Comparison of ENCODE assay signal across 12 mouse cellular contexts in genomic region chr13:53553876-53554577, GRCm38 (mm10).
DNase-seq lines count a peak whose midpoint lies in the region; ATAC-seq and TF ChIP-seq lines count a peak whose summit lies in the region.
"Had no signal": no experiment of that assay in that cellular context is flagged by ENCODE, and none has a peak within 500 bp of the region (broad histone marks: within the 10 kb centered on the region; RNA-seq: fewer than 3 reads in every experiment).

No protein-coding gene starts in this region.

- peak overlapping the region; percentile 84 for H3K4me3 ChIP-seq in megakaryocyte, embryonic 14.5 days (replicated peaks)
- H3K4me3 ChIP-seq in hindbrain, embryonic 12.5 days = no peak overlapping the region
- H3K4me3 ChIP-seq in midbrain, embryonic 16.5 days (ENCODE audit: low read depth, low read length) = no peak overlapping the region
- H3K4me3 ChIP-seq in kidney, embryonic 15.5 days (replicated peaks) = no peak overlapping the region
- H3K4me3 ChIP-seq in heart, adult 2 months = no peak overlapping the region
- H3K4me3 ChIP-seq: liver, embryonic 15.5 days had no signal

- no peak overlapping the region for H3K9ac ChIP-seq in hindbrain, embryonic 12.5 days
- peak overlapping the region; percentile 45; the same call in 1 of the 2 replicates for H3K9ac ChIP-seq in midbrain, embryonic 16.5 days (ENCODE audit: low read depth, low read length)
- H3K9ac ChIP-seq in kidney, embryonic 15.5 days = no peak overlapping the region
- no peak overlapping the region for H3K9ac ChIP-seq in heart, adult 2 months (ENCODE audit: low read depth, low read length)
- H3K9ac ChIP-seq: liver, embryonic 15.5 days had no signal

- H3K27ac ChIP-seq in hindbrain, embryonic 12.5 days = no peak overlapping the region
- H3K27ac ChIP-seq in midbrain, embryonic 16.5 days (ENCODE audit: low read length) = peak overlapping the region; percentile 50; the same call in 1 of the 2 replicates
- no peak overlapping the region for H3K27ac ChIP-seq in kidney, embryonic 15.5 days
- no peak overlapping the region for H3K27ac ChIP-seq in heart, adult 2 months
- H3K27ac ChIP-seq: liver, embryonic 15.5 days had no signal

- TF ChIP-seq EP300 in heart, adult 2 months (IDR thresholded peaks at IDR 0.05; ENCODE audit: insufficient read depth, low read depth, low read length) = no peak

- no peak for TF ChIP-seq CTCF in heart, adult 2 months (IDR thresholded peaks at IDR 0.05)

- peak overlapping the region; percentile 11; the same call in 1 of the 2 replicates for H3K4me2 ChIP-seq in hindbrain, embryonic 12.5 days (replicated peaks)
- H3K4me2 ChIP-seq in midbrain, embryonic 16.5 days (ENCODE audit: low read length) = peak overlapping the region; percentile 38
- no peak overlapping the region for H3K4me2 ChIP-seq in kidney, embryonic 15.5 days
- H3K4me2 ChIP-seq: liver, embryonic 15.5 days had no signal

- 0 out of 2 replicates have a peak, but pooled peaks cover 3% of the 10 kb centered on the region for H3K9me3 ChIP-seq in megakaryocyte, embryonic 14.5 days
- no peaks in the 10 kb centered on the region for H3K9me3 ChIP-seq in hindbrain, embryonic 12.5 days (replicated peaks)
- H3K9me3 ChIP-seq in midbrain, embryonic 16.5 days (replicated peaks; ENCODE audit: control insufficient read depth, low read length, poor library complexity, severe bottlenecking) = no peaks in the 10 kb centered on the region; the same call in 1 of the 2 replicates
- H3K9me3 ChIP-seq in kidney, embryonic 15.5 days (replicated peaks) = no peaks in the 10 kb centered on the region
- H3K9me3 ChIP-seq: liver, embryonic 15.5 days had no signal

- no peaks in the 10 kb centered on the region for H3K36me3 ChIP-seq in megakaryocyte, embryonic 14.5 days (replicated peaks; ENCODE audit: low read length)
- no peaks in the 10 kb centered on the region for H3K36me3 ChIP-seq in hindbrain, embryonic 12.5 days
- H3K36me3 ChIP-seq in midbrain, embryonic 16.5 days (ENCODE audit: control insufficient read depth, insufficient read depth, low read length) = no peaks in the 10 kb centered on the region
- H3K36me3 ChIP-seq in kidney, embryonic 15.5 days = no peaks in the 10 kb centered on the region
- H3K36me3 ChIP-seq in heart, adult 2 months (ENCODE audit: control insufficient read depth, insufficient read depth, low read length) = no peaks in the 10 kb centered on the region
- H3K36me3 ChIP-seq: liver, embryonic 15.5 days had no signal

- peaks cover 86% of the 10 kb centered on the region for H3K4me1 ChIP-seq in megakaryocyte, embryonic 14.5 days
- peaks cover 16% of the 10 kb centered on the region for H3K4me1 ChIP-seq in hindbrain, embryonic 12.5 days
- peaks cover 12% of the 10 kb centered on the region for H3K4me1 ChIP-seq in midbrain, embryonic 16.5 days (ENCODE audit: control insufficient read depth, insufficient read depth, low read length)
- 0 out of 2 replicates have a peak, but pooled peaks cover 3% of the 10 kb centered on the region for H3K4me1 ChIP-seq in kidney, embryonic 15.5 days
- H3K4me1 ChIP-seq in heart, adult 2 months (ENCODE audit: control insufficient read depth, insufficient read depth, low read length) = no peaks in the 10 kb centered on the region
- H3K4me1 ChIP-seq: liver, embryonic 15.5 days had no signal

- H3K27me3 ChIP-seq in megakaryocyte, embryonic 14.5 days (replicated peaks) = no peaks in the 10 kb centered on the region
- H3K27me3 ChIP-seq in hindbrain, embryonic 12.5 days = peaks cover 8% of the 10 kb centered on the region; the same call in 1 of the 2 replicates
- peaks cover 41% of the 10 kb centered on the region for H3K27me3 ChIP-seq in midbrain, embryonic 16.5 days (ENCODE audit: control insufficient read depth, insufficient read depth, low read depth, low read length)
- H3K27me3 ChIP-seq in kidney, embryonic 15.5 days = peaks cover 8% of the 10 kb centered on the region; the same call in 1 of the 2 replicates
- no peaks in the 10 kb centered on the region for H3K27me3 ChIP-seq in heart, adult 2 months (ENCODE audit: control insufficient read depth, insufficient read depth, low read length)
- H3K27me3 ChIP-seq: liver, embryonic 15.5 days had no signal

- TF ChIP-seq POLR2A in heart, adult 2 months (IDR thresholded peaks at IDR 0.05; ENCODE audit: insufficient read depth, low read depth, low read length) = no peak

- DNase-seq in heart, adult 2 months = no peak
- no peak for DNase-seq in kidney, postnatal 4 days
- DNase-seq: cerebellum, postnatal 25 days; heart, postnatal 36 days; kidney, postnatal 10 days had no signal

- ATAC-seq in megakaryocyte, adult 5-6 weeks (ENCODE audit: poor library complexity, severe bottlenecking) = no peak
- ATAC-seq in hindbrain, embryonic 12.5 days (ENCODE audit: low FRiP score) = peak; percentile 79
- ATAC-seq in midbrain, embryonic 16.5 days = peak; percentile 80
- ATAC-seq in inflammation-experienced regulatory T-cells, adult 6 months = no peak
- ATAC-seq in kidney, embryonic 15.5 days (replicated peaks; ENCODE audit: low FRiP score) = no peak

- intact Hi-C loops in heart, adult 2 months (cut with DNase I) = no loop called here

- WGBS in hindbrain, embryonic 12.5 days = 17% methylated on average over 18 of the region's 18 CpGs
- WGBS in midbrain, embryonic 16.5 days = 5% methylated on average over 18 of the region's 18 CpGs
- 32% methylated on average over 18 of the region's 18 CpGs for WGBS in kidney, embryonic 15.5 days
- WGBS in heart, adult 2 months = 66% methylated on average over 18 of the region's 18 CpGs

- no peaks in the 10 kb centered on the region for H3K79me2 ChIP-seq in heart, adult 2 months (replicated peaks; ENCODE audit: control insufficient read depth, insufficient read depth, low read length)

Comparison
In these comparisons a context has a peak if more than half of its experiments do, and no peak if none do; other contexts are left out.
1. ATAC-seq: peak in hindbrain, embryonic 12.5 days (single experiment) and midbrain, embryonic 16.5 days (single experiment); none in megakaryocyte, adult 5-6 weeks (single experiment), inflammation-experienced regulatory T-cells, adult 6 months (single experiment) and kidney, embryonic 15.5 days (single experiment).